Mouse (Mus musculus): Measurements from ENCODE around the gene Samd14. TPM values are rescaled to one million over a fixed set of nuclear protein-coding genes. Genes with fewer than 3 reads are reported as not detected.

Samd14 gene
- polyA plus RNA-seq, 1 experiment from 2014 or later, result 15.0 TPM

- H3K27me3 ChIP-seq (replicated peaks), result no peaks in the 10 kb centered on the region
- peak overlapping the region; percentile 82 for H3K9ac ChIP-seq
- peak overlapping the region; percentile 91 for H3K4me3 ChIP-seq (replicated peaks)
- no peaks in the 10 kb centered on the region for H3K9me3 ChIP-seq
- no peak for ATAC-seq
- peaks cover 67% of the 10 kb centered on the region for H3K4me1 ChIP-seq (replicated peaks)
- WGBS, result under 1% methylated on average over 99 of the region's 99 CpGs
- H3K36me3 ChIP-seq, result peaks cover 6% of the 10 kb centered on the region
- peak overlapping the region; percentile 93 for H3K4me2 ChIP-seq (replicated peaks)
- peak overlapping the region; percentile 92 for H3K27ac ChIP-seq
Observed at GRCm38 (mm10) chr11:94991641-94992479, 17.8 kb upstream of the Samd14 start.

DNA sequence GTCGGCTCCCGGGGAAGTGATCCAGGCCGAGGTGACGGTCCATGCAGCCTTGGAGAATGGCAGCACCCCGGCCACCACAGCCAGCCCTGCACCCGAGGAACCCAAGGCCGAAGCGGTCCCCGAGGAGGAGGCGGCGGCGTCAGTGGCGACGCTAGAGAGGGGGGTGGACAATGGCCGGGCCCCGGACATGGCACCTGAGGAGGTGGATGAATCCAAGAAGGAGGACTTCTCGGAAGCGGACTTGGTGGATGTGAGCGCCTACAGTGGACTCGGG, 17.3 kb upstream of the Samd14 start:
- H3K4me1 ChIP-seq (replicated peaks), result peaks cover 68% of the 10 kb centered on the region
- H3K4me2 ChIP-seq (replicated peaks), result peak overlapping the region; percentile 93
- peak overlapping the region; percentile 92 for H3K27ac ChIP-seq
- H3K36me3 ChIP-seq, result peaks cover 6% of the 10 kb centered on the region
- WGBS, result 3% methylated on average over 20 of the region's 20 CpGs
- peak overlapping the region; percentile 82 for H3K9ac ChIP-seq
- no peak for ATAC-seq
- H3K27me3 ChIP-seq (replicated peaks), result no peaks in the 10 kb centered on the region
- H3K9me3 ChIP-seq, result no peaks in the 10 kb centered on the region
- H3K4me3 ChIP-seq (replicated peaks), result peak overlapping the region; percentile 91

GRCm38 (mm10) chr11:94992754-94993606, 16.7 kb upstream of the Samd14 start:
- peak overlapping the region; percentile 93 for H3K4me2 ChIP-seq (replicated peaks)
- peak overlapping the region; percentile 82 for H3K9ac ChIP-seq

DNA sequence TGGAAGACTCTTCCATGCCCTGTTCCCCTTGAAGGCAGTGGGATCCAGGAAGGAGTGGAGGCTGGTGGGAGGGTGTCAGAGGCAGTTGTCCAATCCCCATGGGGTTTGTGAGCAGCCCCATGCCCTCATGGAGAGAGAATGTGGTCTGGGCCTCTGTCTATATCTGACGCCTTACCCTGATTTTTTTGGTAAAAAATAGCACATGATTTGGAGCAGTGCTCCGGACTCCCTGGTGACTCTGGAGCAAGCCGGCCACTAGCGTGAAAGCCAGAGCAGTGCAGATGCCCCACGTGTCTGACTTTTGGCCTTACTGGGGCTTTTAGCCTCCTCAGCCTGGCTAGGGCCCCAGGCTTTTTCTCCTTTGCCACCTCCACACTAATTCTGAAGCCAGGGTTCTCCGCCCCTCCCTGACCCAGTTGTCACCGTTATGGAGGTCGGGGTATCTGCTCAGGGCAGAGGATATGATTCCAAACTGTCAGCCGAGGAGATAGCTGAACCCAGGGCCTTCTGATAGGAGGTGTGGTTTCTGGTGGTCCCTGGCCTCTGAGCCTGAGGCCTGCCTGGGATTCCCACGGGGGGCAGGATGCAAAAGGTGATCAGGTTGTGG, 15.4 kb upstream of the Samd14 start:
- Histone ChIP-seq H3K4me1 (replicated peaks) (peaks cover 65% of the 10 kb centered on the region), H3K27me3 (replicated peaks) (no peaks in the 10 kb centered on the region), H3K9ac (peak overlapping the region; percentile 82), H3K36me3 (peaks cover 14% of the 10 kb centered on the region), H3K4me2 (replicated peaks) (peak overlapping the region; percentile 93), H3K4me3 (replicated peaks) (peak overlapping the region; percentile 91), H3K27ac (no peak overlapping the region), H3K9me3 (no peaks in the 10 kb centered on the region)
- 46% methylated on average over 10 of the region's 10 CpGs for WGBS
- no peak for ATAC-seq

More at GRCm38 (mm10) chr11:94992754-94993606, 16.7 kb upstream of the Samd14 start:
- Histone ChIP-seq H3K9me3 (no peaks in the 10 kb centered on the region), H3K27ac (peak overlapping the region; percentile 92), H3K36me3 (peaks cover 9% of the 10 kb centered on the region), H3K4me3 (replicated peaks) (peak overlapping the region; percentile 91), H3K27me3 (replicated peaks) (no peaks in the 10 kb centered on the region), H3K4me1 (replicated peaks) (peaks cover 73% of the 10 kb centered on the region)
- ATAC-seq, result peak; percentile 27; the same call in 1 of the 2 replicates
- WGBS, result 1% methylated on average over 22 of the region's 22 CpGs

GRCm38 (mm10) chr11:94994947-94995772, 14.5 kb upstream of the Samd14 start:
- Histone ChIP-seq H3K9me3 (no peaks in the 10 kb centered on the region), H3K27ac (no peak overlapping the region), H3K27me3 (replicated peaks) (no peaks in the 10 kb centered on the region), H3K9ac (peak overlapping the region; percentile 82), H3K4me1 (replicated peaks) (peaks cover 61% of the 10 kb centered on the region), H3K4me2 (replicated peaks) (peak overlapping the region; percentile 93), H3K36me3 (peaks cover 19% of the 10 kb centered on the region), H3K4me3 (replicated peaks) (peak overlapping the region; percentile 91)
- 83% methylated on average over 11 of the region's 11 CpGs for WGBS
- ATAC-seq, result no peak

GRCm38 (mm10) chr11:94996101-94996500, 13.6 kb upstream of the Samd14 start:
- no peak for ATAC-seq
- no peaks in the 10 kb centered on the region for H3K9me3 ChIP-seq
- WGBS, result 82% methylated on average over 8 of the region's 8 CpGs
- no peak overlapping the region for H3K9ac ChIP-seq
- H3K27me3 ChIP-seq (replicated peaks), result no peaks in the 10 kb centered on the region
- H3K4me1 ChIP-seq (replicated peaks), result peaks cover 66% of the 10 kb centered on the region
- no peak overlapping the region for H3K4me3 ChIP-seq (replicated peaks)
- no peak overlapping the region for H3K27ac ChIP-seq
- H3K36me3 ChIP-seq, result peaks cover 19% of the 10 kb centered on the region
- H3K4me2 ChIP-seq (replicated peaks), result peak overlapping the region; percentile 93

DNA sequence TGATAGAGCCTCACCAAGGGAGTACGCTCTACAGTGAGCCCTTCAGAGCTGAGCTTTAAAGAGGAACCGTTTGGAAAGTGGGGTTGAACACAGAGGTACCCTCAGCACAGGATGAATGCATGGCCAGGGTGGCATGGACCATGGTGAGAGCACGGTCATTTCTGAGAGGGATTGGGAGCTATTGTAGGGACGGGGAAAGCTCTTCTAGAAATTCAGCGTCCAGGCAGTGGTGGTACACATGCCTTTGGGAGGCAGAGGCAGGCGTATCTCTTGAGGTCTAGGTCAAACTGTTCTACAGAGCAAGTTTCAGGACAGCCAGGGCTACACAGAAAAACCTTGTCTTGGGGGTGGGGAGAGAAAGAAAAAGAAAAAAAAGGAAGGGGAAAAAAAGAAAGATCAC, 12.7 kb upstream of the Samd14 start:
- Histone ChIP-seq H3K9me3 (no peaks in the 10 kb centered on the region), H3K4me2 (replicated peaks) (no peak overlapping the region), H3K9ac (no peak overlapping the region), H3K36me3 (peaks cover 25% of the 10 kb centered on the region), H3K4me1 (replicated peaks) (peaks cover 65% of the 10 kb centered on the region), H3K27ac (no peak overlapping the region), H3K27me3 (replicated peaks) (no peaks in the 10 kb centered on the region), H3K4me3 (replicated peaks) (no peak overlapping the region)
- 91% methylated on average over 6 of the region's 6 CpGs for WGBS
- ATAC-seq, result no peak

DNA sequence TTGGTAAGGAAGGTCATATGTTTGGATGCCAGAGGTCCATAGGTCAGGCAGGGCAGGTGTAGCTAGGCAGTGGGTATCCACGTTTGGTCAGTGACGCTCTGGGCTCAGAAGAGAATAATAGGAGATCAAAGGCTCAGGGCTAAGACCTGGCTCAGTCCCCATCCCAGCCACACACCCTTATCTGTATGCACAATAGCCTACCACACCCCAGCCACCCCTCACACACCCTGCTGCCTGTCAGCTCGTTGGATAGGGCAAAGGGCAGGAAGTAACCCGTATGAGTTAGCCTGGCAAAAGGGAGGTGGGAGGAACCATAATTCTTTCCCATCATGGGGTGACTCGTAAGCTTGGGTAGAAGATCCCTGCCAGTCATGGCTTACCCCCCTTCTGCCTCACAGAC, 12.1 kb upstream of the Samd14 start:
- H3K27me3 ChIP-seq (replicated peaks), result no peaks in the 10 kb centered on the region
- H3K27ac ChIP-seq, result 0 out of 2 replicates have a peak overlapping the region, but pooled peaks have one; percentile 17
- peak overlapping the region; percentile 26; the same call in 1 of the 2 replicates for H3K4me2 ChIP-seq (replicated peaks)
- 32% methylated on average over 5 of the region's 5 CpGs for WGBS
- H3K36me3 ChIP-seq, result peaks cover 31% of the 10 kb centered on the region
- H3K4me3 ChIP-seq (replicated peaks), result no peak overlapping the region
- no peaks in the 10 kb centered on the region for H3K9me3 ChIP-seq
- peaks cover 59% of the 10 kb centered on the region for H3K4me1 ChIP-seq (replicated peaks)
- peak; percentile 81 for ATAC-seq
- no peak overlapping the region for H3K9ac ChIP-seq

GRCm38 (mm10) chr11:94998041-94998531, 11.6 kb upstream of the Samd14 start:
- Histone ChIP-seq H3K4me2 (replicated peaks) (peak overlapping the region; percentile 26; the same call in 1 of the 2 replicates), H3K36me3 (peaks cover 35% of the 10 kb centered on the region), H3K4me3 (replicated peaks) (no peak overlapping the region), H3K27ac (0 out of 2 replicates have a peak overlapping the region, but pooled peaks have one; percentile 17), H3K9me3 (no peaks in the 10 kb centered on the region), H3K27me3 (replicated peaks) (no peaks in the 10 kb centered on the region), H3K9ac (no peak overlapping the region), H3K4me1 (replicated peaks) (peaks cover 54% of the 10 kb centered on the region)
- WGBS, result 76% methylated on average over 16 of the region's 16 CpGs
- ATAC-seq, result 0 out of 2 replicates have a peak, but pooled peaks have one; percentile 11

DNA sequence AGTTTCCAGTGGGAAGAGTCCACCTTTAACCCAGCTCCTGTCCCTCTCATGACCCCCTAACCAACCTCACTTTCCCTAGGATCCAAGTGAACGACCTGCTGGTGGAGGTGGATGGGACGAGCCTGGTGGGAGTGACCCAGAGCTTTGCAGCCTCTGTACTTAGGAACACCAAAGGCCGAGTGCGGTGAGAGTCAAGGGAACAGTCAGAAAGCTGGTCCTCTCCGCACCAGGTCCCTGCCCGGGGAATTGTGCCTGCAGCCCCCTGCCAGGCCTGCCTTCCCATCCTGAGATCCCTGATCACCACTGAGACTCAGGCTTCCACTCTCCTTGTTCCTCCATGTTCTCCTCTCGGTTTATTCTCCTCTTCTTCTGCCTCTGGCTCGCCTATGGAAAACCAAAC, 9.6 kb upstream of the Samd14 start:
- Histone ChIP-seq H3K4me3 (replicated peaks) (no peak overlapping the region), H3K27me3 (replicated peaks) (no peaks in the 10 kb centered on the region), H3K36me3 (peaks cover 38% of the 10 kb centered on the region), H3K4me1 (replicated peaks) (peaks cover 33% of the 10 kb centered on the region), H3K9me3 (no peaks in the 10 kb centered on the region), H3K4me2 (replicated peaks) (no peak overlapping the region), H3K9ac (no peak overlapping the region), H3K27ac (peak overlapping the region; percentile 44; the same call in 1 of the 2 replicates)
- no peak for ATAC-seq
- WGBS, result 66% methylated on average over 8 of the region's 8 CpGs

- Histone ChIP-seq H3K27me3 (replicated peaks) (no peaks in the 10 kb centered on the region), H3K9me3 (no peaks in the 10 kb centered on the region), H3K27ac (peak overlapping the region; percentile 44; the same call in 1 of the 2 replicates), H3K9ac (no peak overlapping the region), H3K4me2 (replicated peaks) (no peak overlapping the region), H3K36me3 (peaks cover 39% of the 10 kb centered on the region), H3K4me3 (replicated peaks) (no peak overlapping the region), H3K4me1 (replicated peaks) (peaks cover 30% of the 10 kb centered on the region)
- 41% methylated on average over 4 of the region's 4 CpGs for WGBS
- no peak for ATAC-seq
Observed at GRCm38 (mm10) chr11:95000548-95000947, 9.1 kb upstream of the Samd14 start.
